Mouse (Mus musculus) liver, embryonic 14.5 days (tissue): Measurements from ENCODE around the gene Mia2.

ENCODE experiments used
- CTCF ChIP-seq: IDR thresholded peaks from 2 replicates; pipeline ENCODE4 v1.5.1; 2016; ENCODE audit warnings: antibody characterized with exemption, low read depth, control low read depth
- EP300 ChIP-seq: IDR thresholded peaks from 2 replicates; pipeline ENCODE4 v1.6.1; 2016; ENCODE audit warnings: antibody characterized with exemption, low read depth

DNA sequence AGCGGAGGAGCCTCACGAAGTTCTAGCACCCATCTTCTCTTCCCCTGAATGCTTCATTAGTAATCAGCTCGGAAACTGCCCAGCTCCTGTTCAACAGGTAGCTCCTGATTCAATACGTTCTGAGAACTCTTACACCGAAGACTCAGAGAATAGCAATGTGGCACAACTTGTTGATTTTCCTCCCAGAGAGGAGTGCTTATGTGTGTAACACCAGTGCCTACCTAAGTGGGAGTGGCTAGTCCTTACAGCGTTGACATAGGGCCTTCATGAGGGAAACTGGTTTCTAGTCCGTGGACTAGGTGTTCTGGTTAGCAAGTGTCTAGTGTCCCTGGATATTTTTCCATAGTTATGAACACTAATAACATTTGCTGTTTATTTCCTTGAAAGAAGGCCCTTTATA is 33.4 kb downstream of the Mia2 start:
- TF ChIP-seq CTCF (no peak), EP300 (no peak)
